Mouse (Mus musculus) urinary bladder, postnatal 10 days (tissue): ENCODE measurements around the gene Adk.

Experiments used
- DNase-seq: peaks from one replicate; pipeline ENCODE4 v3.0.0; 2022; ENCODE audit warnings: low spot score

Gene Adk

DNA sequence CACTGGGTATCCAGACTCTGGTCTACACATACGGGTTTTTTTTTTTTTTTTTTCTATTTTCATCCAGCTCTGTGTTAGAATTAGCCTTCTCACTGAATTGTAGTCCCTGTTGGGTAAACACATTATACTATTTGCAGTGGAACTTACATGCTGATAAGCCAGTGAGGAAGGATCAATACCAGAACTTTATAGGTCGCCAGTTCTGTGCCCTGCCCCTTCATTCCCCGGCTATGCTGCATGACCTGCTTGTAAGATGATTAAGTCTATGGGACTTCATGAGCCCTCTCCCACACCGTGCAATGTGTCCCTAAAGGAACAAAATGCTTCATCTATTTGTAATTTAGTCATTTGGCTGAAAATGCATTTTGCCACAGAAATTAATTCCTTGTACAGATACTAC lies 219.1 kb downstream of the Adk start:
- DNase-seq: no peak

DNA sequence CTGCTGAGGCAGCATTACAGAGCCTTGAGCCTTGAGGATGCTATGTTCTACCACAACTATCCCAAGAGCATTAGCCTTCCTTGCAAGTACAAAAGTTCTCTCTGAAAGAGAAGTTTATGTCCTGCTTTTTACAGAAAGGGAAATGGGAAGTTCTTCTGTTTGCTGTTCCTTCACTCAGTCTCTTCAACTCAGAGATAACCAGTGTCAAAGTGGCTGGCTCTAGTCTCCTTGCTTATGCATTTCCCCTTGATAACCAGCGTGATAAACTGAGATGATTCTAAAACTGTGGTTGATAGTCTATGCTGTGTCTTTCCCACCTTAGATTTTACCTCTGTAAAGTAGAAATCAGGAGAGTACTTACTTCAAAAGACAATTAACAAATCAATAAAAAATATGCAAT lies 223.4 kb downstream of the Adk start:
- DNase-seq: no peak

DNA sequence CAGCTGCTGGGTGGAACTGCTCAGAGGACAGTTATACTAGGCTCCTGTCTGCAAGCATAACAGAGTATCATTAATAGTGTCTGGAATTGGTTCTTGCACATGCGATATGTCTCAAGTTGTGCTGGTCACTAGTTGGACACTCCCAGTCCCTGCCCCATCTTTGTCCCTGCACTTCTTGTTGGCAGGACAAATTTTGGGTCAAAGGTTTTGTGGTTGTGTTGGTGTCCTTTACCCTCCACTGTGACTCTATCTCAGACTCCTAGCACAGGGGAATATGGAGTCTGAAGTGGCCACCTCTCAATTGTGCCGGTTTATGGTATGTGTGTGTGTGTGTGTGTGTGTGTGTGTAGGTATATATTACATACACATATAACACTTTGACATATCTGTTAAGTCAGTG lies 225.9 kb downstream of the Adk start:
- DNase-seq: no peak

DNA sequence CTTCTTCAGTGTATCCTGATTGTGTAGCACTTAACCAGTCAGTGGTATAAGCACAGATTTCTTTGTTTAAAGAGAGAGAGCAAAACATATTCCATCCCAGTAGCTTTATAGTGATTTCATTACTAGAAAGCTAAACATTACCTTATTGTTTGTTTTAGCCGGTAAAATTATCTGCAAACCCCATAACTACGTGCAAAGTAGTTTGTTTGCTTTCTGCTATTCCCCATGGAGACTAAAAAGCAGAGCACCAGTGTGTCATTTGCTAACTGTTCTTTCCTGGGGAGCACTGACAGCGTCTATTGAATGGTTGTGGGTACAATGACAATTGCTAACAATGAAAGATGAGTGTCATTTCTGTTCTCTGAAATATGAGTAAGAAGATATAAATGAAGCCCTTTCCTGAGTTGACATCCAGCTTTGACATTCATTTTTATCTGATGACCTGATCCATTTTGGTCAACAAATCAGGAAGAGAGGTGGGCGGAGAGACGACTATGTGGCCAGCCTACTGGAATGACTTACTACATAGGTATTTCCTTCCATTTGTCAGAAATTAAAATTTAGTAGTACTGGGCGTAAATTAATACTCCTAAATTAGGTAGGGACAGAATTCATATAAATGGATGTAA lies 226.6 kb downstream of the Adk start:
- no peak for DNase-seq

DNA sequence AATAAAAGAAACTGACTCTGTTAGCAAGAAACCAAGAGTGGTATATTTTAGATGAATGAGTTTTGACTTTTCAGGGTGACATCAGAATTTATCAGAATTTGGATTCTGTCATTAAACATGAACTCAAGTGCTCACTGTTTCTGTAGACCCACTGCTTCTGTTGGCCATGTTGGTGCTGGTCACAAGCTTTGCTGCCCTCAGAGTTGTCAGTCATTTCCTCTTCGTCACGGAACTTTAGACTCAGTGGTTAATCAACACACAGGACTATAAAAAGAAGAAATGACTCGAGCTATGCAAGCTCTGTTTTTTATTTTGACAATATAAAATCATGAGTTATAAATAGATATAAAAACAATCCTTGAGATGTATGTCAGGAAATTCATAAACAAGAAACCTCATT lies 228.1 kb downstream of the Adk start:
- no peak for DNase-seq

DNA sequence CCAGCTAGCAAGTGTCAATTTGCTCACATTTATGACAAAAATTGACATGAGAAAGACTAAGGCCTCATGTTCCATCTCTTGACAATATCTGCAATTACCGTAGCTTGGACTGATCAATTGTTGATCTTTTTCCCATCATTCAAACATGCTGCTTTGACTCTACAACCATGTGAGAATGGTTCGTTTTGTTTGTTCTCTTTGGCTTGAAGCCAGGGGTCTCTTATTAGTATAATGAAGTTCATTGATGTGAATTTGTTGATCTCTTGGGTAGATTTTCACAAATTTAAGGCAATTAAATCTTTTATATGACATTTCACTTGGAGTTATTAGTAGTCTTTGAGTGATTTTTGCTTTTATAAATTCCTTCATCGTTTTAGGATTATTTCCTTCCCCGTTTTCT lies 229.1 kb downstream of the Adk start:
- DNase-seq: no peak

DNA sequence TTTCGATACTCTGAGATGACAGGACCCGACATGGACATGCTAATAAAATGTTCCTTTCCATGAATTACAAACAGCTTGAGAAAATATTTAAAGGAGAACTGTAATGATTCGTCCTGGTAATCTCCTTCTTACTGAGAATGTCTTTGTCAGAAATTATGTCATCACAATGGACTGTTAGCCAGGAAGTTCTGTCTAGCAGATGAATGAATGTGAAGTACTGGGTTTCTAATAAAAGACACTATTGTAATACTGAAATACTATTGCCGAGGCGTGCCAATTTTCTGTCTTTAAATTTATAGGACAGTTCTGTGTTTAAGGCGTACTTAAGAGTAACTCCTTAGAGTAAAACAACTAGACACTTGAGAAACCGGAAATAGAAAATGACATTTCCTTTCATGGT lies 231.7 kb downstream of the Adk start:
- no peak for DNase-seq

DNA sequence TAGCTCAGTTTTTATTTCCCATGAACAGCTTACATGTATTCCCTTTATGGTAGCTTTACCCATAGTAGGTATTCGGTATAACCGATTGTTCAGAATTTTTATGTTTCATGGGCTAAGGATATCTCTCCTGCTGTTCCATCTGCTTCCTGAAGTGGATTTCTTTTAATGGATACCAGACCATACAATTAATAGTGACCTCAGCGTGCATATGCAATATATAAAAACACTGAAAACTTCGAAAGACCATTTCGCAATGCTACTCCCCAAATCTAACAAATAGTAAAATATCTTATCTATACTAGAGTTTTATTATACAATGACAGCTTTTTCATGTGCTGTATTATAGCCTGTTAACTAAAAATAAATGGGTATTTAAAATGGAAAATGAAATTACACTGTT lies 232.5 kb downstream of the Adk start:
- DNase-seq: no peak

DNA sequence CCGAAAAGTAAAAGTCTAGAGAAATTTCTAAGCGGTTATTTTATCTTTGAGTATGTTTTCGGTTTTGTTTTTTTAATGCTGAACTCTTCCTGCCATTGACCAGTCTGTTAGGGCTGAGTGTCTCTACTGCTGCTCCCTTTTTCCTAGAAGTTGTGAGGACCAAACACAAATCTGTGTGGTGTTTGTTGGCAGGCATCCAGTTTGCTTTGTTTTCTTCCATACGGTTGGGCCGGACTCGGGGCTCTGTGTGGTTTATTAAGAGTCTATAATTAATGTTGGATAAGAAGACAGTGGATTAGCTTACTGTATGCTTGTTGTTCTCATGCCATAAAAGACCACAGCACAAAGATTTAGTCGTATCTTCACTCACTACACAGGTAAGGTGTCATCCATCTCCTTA lies 233.9 kb downstream of the Adk start:
- DNase-seq: no peak

DNA sequence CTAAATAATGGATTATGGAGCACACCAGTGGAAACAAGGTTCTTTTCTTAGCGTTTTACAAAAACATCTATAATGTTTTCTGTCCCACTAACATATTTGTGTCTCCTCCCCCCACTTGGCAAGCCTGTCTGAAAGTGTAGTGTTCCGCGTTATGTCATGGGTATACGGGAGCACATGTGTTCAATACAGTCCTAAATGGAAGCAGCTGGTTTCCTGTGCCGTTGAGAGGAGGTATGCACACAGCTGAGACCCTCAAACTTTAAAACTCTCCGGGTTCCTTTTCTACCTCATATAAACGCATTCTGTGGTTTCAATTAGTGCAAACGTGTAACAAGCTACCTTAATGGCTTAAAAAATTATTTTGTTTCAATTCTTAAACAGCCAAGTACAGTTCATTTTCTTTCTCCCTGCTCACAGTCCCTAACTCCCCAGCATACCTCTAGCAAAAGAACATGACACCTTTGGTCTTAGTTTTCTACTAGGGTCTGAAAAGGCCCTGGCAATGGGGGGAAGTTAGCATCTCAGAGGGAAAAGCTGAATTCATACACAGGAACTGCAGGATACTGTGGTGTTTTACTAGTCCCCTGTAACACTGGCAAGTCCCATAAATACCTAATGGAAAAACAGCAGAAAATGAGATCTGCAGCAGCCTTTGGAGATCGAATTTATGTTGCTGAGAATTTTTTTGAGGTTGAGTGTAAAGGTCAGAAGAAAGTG lies 235.5 kb downstream of the Adk start:
- DNase-seq: no peak

DNA sequence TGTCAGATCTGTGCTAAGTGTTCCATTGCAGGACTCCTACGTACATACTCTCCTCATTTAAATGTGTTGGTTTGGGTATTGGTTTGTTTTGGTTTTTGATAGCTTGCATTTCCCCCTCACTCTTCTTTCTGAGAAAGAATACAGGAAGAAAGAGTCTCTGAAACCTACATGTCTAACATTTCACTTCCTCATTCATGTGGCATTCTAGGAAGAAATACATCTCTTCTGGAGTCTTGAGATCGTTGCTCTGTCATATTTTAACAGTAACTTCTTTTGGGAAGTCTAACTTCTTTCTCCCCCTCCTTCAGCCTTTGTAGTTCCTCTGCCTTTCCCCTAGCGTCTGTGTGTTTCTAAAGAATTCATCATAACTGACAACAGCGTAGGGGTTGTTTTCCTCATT lies 247.4 kb downstream of the Adk start:
- DNase-seq: no peak

DNA sequence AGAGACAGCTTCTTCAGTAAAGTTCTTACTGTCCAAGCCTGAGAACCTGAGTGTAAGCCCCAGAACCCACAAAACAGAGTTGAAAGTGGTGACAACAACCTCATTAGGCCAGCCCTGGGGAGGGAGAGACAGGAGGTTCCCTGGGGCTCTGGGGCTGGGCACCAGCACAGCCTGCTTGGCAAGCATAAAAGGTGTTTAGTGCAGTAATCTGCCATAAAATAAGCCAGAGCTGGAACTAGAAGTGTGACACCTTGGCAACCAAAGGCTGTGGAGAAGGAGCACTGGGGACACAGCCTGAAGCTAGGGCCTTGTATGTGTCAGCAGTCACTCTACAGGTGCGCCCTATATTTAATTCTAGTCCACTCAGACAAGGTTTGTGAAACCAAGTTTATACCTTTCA lies 252.4 kb downstream of the Adk start:
- no peak for DNase-seq

DNA sequence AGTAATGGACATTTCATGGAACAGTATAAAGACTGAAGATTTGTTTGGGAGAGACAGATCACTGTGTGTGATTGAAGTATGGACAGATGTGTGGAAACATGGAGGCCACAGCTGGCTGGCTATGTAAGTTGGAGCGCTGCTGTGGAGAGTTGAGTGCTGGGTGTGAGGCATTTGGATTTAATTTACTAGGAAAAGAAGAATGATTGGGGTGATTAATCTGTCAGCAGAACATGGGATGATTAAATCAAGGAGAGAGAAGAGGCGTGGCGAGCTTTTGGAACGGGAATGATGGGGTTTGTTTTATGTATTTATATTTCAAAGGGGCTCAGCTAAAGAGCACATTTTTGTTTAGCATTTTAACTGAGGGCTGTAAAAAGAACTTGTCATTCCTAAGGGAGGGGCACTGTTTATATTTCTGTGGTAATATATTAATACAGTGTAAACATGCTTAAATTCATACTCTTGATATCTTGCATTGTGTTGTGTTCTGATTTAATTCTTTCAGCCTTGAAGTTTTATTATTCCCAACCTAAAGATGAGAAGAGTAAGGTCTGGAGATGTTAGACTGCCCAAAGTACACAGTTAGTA lies 256.1 kb downstream of the Adk start:
- no peak for DNase-seq

DNA sequence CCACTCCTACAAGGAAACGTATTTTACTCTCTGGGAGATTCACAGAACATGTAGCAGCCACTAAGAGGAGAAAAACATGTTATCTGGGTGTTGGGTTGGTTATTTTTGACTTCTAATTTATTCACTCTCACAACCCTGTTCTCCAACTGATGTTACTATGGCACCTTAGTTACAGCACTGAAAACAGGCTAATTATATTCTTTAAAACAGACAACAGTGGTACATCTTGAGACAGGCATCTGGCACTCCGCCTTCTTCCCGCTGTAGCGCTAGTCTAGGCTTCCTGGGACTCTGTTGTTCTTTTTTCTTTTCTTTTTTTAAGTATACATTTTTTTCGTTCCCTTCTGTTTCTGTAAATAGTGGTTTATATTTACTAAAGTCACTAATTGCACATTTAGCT lies 258.2 kb downstream of the Adk start:
- no peak for DNase-seq

DNA sequence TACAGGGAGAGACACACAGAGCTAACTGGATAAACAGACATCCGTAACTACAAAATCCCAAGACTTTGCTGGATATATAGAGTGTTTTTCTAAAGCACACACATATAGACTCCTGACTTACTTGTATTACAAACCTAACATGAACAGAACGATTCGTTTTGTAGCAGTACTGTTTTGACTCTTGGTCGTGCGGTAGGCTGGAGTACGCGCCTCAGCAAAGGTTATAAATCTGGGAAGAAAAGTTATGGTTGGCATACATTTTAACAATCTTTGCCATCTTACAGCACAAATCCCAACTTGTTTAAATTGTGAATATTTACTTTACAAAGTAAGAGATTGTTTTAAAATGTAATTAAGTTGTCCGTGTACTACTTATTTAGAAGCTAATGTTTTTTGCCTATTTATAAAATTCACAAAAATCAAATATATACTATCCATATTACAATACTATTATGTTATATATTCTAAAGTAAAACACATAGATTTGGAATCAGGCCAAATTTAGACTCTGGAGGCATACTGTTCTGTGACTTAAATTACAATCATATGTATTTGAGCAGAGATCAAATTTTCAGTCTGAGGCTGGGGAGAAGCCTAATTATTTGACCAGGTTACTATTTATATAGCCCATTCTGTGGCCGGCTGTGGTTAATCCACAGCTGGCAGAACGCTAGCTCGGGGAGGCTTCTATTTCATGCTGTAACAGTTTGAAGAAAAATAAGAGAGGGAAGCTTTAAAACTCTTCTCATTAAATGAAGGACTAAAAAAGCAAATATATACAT lies 261.4 kb downstream of the Adk start:
- no peak for DNase-seq

DNA sequence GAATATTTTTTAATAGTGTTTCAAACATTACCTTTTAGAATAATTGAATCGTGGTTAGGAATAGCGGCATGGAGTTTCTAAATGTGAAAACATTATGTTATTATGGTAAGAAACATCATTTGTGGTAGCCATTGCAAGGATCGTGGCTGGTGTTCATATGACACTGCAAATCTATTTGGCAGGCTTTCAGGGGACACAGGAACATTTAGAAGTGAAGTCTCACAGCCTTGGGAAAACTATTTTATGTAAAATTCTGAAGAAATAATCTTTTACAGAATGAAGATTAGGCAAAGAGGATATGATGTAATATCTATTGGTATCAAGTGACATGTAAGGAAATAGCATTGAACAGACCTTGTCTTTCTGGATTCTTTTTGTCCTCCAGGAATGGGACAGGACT lies 262.1 kb downstream of the Adk start:
- DNase-seq: no peak

DNA sequence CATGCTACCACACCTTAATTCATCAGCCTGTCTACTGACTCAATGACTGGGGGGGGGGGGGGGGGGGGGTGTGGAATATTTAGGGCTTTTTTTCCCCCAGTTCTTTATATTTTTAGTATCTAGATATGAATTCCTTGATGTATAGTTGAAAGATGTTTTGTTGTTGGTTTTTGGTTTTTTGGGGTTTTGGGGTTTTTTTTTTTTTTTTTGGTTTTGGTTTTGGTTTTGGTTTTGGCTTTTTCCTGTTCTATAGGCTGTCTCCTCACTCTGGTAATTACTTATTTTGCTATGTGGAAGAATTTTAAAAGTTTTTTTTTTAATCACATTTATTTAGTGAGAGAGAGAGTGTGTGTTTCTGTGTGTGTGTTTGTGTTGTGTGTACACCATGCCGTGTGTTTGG lies 282.5 kb downstream of the Adk start:
- DNase-seq: no peak

DNA sequence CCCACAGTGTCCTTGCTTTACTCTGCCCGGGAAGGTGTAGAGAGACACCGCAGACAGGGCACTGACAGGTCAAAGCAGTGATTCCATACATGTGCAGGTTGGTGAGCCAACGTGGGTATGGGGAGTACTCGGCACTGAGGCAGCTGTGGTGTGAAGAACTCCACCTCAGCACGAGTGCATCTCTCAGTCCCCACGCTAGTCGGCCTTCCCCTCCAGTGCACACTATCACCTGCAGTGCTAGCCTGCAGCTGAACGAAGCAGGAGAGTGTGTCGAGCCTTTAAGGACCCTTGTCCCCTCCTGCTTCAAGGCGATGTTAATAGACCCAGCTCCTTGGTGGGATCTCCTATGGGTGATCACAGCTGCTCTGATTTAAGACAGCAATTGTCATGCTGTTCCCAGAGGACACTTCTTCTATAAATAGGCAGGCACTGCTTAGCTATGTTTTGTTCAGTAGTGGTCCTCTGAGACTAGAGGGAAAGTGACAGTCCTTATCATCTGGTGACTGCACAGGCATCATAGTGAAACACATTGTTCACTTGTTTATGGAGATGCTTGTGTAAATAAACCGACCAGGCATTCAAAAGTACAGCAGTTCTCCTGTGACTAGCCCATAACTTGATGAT lies 283.4 kb downstream of the Adk start:
- DNase-seq: no peak

DNA sequence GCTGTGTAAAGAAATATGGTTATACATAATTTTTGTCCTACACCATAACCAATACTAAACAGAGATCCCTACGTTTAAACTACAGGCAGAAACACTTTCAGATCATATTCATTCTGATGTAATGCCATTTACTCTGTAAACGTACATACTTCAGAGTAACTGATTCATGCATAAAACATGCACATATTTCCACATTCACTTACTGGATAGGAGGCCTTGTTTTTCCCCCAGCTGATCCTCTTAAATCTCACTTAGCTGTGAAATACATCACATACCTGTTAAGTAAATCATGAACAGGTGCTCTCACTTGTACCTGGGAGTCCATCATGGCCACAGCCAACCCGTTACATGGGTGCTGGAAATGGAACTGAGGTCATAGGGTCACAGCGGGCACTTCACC lies 285.6 kb downstream of the Adk start:
- DNase-seq: no peak

DNA sequence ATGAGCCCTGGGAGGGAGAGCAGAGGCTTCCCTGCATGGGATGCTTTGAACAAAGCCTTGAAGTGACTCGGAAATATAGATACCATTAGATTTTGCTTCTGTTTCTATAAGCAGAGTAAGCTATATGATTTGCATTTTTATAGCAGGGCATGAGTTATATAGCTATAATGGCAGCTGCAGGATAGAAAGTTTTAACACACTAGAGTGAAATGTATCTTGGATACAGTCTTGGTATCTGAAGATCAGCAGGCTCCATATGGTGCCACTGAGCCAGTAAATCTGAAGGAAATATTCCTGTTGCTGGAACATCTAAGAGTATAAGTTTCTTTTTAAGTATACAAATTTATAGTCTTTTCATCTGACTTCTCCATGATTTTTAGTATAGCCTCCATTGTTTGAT lies 288.8 kb downstream of the Adk start:
- DNase-seq: no peak

DNA sequence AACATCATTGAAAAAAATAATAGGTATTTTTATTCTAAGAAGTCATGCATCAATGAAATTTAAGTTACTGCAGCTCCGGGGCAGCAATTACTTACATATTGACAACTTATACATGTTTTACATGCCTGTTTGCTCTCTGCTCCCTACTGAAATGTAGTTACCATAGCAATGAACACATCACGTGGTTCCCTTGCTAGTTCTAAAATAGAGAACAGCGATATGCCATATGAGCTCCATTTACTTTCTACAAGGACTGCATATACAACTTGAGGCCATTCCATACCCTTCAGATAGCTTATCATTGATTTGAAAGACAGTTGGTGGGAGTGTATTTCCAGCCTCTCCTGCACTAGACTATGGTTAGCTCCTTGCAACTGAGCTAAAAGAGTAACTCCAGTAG lies 290.6 kb downstream of the Adk start:
- DNase-seq: no peak

DNA sequence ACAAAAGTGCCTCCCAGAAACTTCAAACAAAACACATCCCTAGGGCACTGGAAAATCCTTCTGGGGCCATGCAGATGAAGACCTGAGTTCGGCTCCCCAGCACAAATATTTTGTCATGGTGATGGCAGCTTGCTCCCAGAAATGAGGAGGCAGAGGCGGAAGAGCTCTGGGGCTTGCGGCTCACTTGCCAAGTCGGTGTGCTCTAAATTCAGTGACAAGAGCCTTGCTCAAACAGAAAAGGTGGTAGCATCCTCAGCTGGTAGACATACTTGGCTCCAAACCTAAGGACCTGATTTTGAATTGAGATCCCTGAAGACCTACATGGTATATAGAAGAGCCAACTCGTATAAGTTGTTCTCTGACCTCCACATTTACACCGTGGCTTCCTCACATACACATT lies 292.5 kb downstream of the Adk start:
- DNase-seq: no peak
